Mouse (Mus musculus) frontal cortex, postnatal 36 days (tissue): ENCODE results near the gene Olfr920.
A peak's percentile ranks its signal among the peaks of the same experiment; 100 is the strongest.

Experiments
- DNase-seq, 2 experiments: peaks; one replicate each; pipeline ENCODE4 v3.0.0; 2022; ENCODE audit warnings: low spot score in 2 of 2

Gene Olfr920

GRCm38 (mm10) chr9:38751999-38752398 lies at the start of gene Olfr920:
Gene Olfr920, plus strand, starts transcription at chr9:38752299.
- DNase-seq, result no peak

- DNase-seq, result peak in 1 of 2 experiments; percentile 7
Measured at GRCm38 (mm10) chr9:38718102-38718501, 34.0 kb upstream of the Olfr920 start, which contains the start of gene Vwa5a. Gene Vwa5a, plus strand, starts transcription at chr9:38718268.

GRCm38 (mm10) chr9:38718927-38719441 lies 33.1 kb upstream of the Olfr920 start:
- peak in 1 of 2 experiments; percentile 0 for DNase-seq

- no peak for DNase-seq
Measured at GRCm38 (mm10) chr9:38724044-38724443, 28.1 kb upstream of the Olfr920 start.

- DNase-seq, result no peak
Measured at GRCm38 (mm10) chr9:38728218-38728617, 23.9 kb upstream of the Olfr920 start.

- no peak for DNase-seq
Measured at GRCm38 (mm10) chr9:38741408-38741807, 10.7 kb upstream of the Olfr920 start.

GRCm38 (mm10) chr9:38744619-38745315 lies 7.3 kb upstream of the Olfr920 start:
- no peak for DNase-seq

- no peak for DNase-seq
Measured at GRCm38 (mm10) chr9:38772768-38773167, 20.7 kb downstream of the Olfr920 start, which contains the start of gene Olfr921. Gene Olfr921, plus strand, starts transcription at chr9:38773068.

GRCm38 (mm10) chr9:38792689-38793088 lies 40.6 kb downstream of the Olfr920 start:
- no peak for DNase-seq

GRCm38 (mm10) chr9:38805696-38806095 lies 53.6 kb downstream of the Olfr920 start:
- DNase-seq, result peak in 1 of 2 experiments; percentile 59
